Mouse (Mus musculus): Measurements from ENCODE around the gene Nrxn1.

GRCm38 (mm10) chr17:90638183-90638727, 454.6 kb downstream of the Nrxn1 start:
- TF ChIP-seq CTCF (IDR thresholded peaks at IDR 0.05) (no peak), POLR2A (IDR thresholded peaks at IDR 0.05; ENCODE audit: insufficient read depth, low read depth, low read length) (no peak), EP300 (IDR thresholded peaks at IDR 0.05; ENCODE audit: insufficient read depth, low read depth, low read length) (no peak)
